Mouse (Mus musculus) kidney, postnatal 25 days (tissue): Measurements from ENCODE around the gene Olfr615.
"Not testable (repeated sequence)": the region's sequence is repeated elsewhere in the genome, so short reads cannot be mapped to it uniquely, and the experiment has no call there.

Source experiments
- DNase-seq, 2 experiments: peaks; one replicate each; pipeline ENCODE4 v3.0.0; 2021; ENCODE audit warnings: mixed read lengths in 2 of 2

Olfr615 gene

DNA sequence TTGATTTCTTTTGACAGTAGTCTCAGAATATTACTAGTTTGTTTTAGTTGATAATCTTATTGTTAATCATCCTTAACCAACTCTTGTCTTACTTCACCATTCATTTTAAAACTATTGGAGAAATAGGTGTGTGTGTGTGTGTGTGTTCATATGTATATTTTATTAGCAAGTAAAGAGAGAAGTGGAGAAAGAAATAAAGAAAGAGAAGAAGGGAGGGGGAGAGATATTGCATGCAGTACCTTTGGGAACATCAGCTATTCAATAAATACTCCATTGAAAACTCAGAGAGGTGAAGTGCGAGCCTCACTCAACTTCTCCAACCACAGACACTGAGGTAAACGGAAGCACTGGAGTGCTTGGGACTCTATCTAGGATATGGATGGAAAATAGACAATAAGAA lies at the start of gene Olfr615:
Olfr615 (plus strand) TSS at position 301 of the 400 bp plus-strand sequence.
- no peak for DNase-seq

DNA sequence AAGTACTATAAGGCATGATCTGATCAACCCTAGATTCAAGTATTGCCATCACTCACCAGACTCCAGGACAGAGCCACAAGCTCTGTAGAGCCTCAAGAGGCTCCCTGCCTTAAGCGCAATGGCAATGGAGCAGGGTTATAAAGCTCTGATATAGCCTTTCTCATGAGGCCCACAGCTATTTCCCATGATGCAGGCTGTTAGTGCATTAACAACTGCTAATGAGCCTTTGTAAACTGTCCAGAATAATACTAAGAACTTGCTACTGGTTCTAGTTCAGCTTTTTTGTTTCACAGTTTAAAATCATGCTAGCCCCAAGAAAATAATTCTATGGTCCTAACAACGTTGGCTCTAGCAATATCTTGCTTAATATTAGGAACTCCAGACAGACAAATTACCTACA lies 43.9 kb upstream of the Olfr615 start, which contains the start of gene Olfr610:
Olfr610 (minus strand) TSS at position 101 of the 400 bp plus-strand sequence.
- no peak for DNase-seq

DNA sequence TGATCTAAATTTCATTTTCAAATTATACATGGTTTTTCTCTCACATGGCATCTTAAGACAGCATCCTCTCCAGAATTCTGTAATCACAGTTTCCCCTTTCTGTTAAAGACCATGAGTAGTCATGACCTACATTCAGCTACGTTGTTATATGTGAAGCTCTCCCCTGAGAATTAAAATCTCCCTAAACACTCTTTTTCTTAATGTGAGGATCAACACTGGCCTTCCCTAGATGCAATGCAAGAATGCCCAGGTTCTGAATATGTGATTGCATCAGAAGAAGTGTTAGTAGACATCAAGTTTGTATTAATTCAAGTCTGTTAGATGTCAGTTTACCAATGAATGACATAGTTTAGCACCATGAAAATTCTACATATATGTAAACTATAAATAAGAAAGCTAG lies 35.1 kb upstream of the Olfr615 start, which contains the start of gene Olfr611:
Olfr611 (minus strand) TSS at position 101 of the 400 bp plus-strand sequence.
- not testable (repeated sequence) for DNase-seq

DNA sequence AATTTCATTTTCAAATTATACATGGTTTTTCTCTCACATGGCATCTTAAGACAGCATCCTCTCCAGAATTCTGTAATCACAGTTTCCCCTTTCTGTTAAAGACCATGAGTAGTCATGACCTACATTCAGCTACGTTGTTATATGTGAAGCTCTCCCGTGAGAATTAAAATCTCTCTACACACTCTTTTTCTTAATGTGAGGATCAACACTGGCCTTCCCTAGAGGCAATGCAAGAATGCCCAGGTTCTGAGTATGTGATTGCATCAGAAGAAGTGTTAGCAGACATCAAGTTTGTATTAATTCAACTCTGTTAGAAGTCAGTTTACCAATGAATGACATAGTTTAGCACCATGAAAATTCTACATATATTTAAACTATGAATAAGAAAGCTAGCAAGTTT lies 13.3 kb upstream of the Olfr615 start, which contains the start of gene Olfr612:
Olfr612 (minus strand) TSS at position 101 of the 400 bp plus-strand sequence.
- not testable (repeated sequence) for DNase-seq

DNA sequence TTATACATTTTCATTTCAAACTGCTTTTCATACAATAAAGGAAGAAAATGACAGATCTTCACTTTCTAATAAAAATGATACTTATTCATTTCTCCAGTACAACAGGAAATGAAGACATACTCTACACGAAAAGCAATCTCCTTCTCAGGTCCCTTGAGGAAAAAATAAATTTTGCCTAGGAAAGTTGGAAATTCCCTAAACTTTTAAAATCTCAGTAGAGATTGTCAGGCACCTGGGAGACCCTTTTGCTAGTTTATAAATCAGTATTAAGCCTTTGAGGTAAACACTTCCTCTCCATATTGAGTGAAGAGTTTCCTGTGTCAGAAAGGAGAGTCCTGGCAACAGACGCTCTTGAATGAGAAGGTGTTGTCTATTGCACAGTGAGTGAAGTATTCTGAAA lies 8.1 kb upstream of the Olfr615 start, which contains the start of gene Olfr613:
Olfr613 (plus strand) TSS at position 301 of the 400 bp plus-strand sequence.
- no peak for DNase-seq

DNA sequence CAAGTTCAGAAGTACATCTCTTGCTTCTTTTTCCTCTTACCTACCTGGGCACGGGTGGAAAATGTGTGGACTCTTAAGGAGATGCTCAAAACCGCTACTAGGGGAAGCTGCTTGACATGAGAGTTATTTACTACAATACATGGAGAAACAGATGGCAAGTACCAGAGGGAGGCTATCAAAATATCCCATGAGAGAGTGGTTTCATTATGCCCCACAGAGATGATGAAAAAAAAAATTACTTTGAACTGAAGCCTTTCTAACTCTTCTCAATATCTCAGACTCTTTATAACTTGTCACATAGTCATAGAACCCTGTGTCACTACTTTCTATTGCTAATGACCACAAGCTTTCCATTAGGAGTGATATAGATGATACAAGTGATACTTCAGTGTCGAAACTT lies 13.2 kb downstream of the Olfr615 start, which contains the start of gene Olfr616:
Olfr616 (minus strand) TSS at position 101 of the 400 bp plus-strand sequence.
- DNase-seq = no peak

DNA sequence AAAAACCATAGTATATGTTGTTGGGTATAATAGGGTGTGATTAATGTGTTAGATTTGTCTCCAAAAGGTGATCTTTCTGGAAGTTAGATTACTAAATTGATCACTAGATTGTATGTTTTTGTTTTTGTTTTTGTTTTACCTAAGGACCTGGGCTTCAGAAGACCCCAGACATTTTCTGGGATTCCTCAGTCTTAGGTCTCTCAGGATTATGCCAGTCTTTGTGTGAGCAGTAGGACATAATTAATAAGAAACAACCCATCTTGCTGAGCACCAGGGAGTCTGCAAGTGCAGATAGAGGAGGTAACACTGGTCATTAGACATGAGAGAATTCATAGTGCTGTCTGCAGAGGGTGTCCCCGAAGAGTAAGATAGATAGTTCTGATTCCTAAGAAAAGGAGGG lies 16.9 kb downstream of the Olfr615 start, which contains the start of gene Olfr617:
Olfr617 (plus strand) TSS at position 301 of the 400 bp plus-strand sequence.
- DNase-seq = no peak

DNA sequence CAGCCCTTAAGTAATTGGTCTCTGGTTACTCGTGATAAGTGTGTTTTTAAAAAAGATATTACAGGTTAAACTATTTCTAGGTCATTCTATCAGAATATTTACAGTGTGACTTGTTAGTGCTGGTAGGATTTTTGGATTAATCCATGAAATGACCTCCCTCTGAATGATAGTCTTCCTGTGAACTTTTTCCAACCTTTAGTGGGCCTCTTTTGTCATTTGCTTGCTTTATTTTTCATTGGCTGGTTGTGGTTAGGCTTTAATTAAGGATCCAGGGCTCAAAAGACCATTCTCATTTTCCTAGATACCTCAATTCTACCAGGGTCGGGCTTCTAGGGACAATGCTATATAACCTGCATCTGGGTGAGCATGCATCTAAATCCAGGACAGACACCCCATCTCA lies 33.9 kb downstream of the Olfr615 start, which contains the start of gene Olfr618:
Olfr618 (plus strand) TSS at position 301 of the 400 bp plus-strand sequence.
- no peak for DNase-seq

DNA sequence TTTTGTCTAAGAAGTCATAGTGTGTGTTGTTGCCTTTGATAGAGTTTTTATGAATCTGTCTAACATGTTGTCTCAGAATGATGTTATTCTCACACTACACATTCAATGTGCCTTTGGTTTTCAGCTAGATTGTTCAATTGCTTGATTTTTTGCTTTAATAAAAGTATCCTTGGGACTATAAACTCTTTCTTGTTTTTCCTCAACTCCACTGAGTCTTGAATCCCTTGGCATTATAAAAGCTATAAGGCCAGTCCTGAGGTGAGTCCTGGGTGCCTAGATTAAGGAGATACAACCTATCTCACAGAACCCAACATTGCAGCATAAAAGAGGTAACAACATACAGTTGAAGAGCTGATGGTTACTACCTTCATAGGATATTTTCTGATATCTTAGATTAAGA lies 44.4 kb downstream of the Olfr615 start, which contains the start of gene Olfr619:
Olfr619 (plus strand) TSS at position 301 of the 400 bp plus-strand sequence.
- no peak for DNase-seq

DNA sequence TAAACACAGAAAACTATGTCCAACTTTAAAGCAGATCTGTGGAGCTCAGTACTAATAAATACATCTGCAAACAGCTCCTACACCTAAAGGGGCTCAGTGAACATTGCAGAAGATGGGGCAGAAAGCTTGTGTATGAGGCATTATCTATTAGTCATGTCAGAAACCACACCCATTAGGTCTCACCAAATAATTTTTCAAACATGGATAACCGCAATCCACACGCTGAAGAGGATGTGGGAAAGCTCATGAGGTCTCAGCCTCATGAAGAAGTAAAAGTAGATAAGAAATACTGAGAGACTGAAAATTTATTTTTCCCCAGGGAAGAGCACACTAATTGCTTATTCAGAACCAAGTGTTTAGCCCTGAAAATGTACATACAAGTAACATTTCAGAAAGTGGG lies 51.5 kb downstream of the Olfr615 start:
- no peak for DNase-seq

DNA sequence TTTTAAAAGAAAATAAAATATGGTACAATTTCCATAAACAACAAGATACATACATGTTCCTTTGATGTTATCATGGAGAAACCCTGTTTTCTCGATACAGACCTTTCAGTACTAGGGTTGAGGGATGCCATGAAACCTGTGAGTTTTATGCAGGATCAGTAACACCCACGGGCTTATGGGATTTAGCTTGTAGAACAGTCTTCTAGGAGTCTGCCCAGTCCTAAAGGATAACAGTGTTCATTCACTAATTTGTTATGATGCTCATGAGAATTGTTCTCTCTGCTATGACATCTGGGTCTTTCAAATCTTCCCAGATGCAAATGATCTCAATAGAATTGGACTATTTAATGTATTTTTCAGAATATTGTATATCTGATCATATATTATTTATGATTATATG lies 56.6 kb downstream of the Olfr615 start, which contains the start of gene Olfr620:
Olfr620 (minus strand) TSS at position 101 of the 400 bp plus-strand sequence.
- DNase-seq = no peak
